Mouse (Mus musculus): ENCODE results near the gene Bet1l. TPM values are rescaled to one million over a fixed set of nuclear protein-coding genes. Genes with fewer than 3 reads are reported as not detected.

Bet1l gene
- polyA plus RNA-seq, 1 experiment from 2014 or later = 34.6 TPM

GRCm38 (mm10) chr7:140882469-140882803 is 25.1 kb upstream of the Bet1l start:
- H3K27ac ChIP-seq = peak overlapping the region; percentile 83; the same call in 1 of the 2 replicates
- under 1% methylated on average over 12 of the region's 12 CpGs for WGBS
- no peaks in the 10 kb centered on the region for H3K27me3 ChIP-seq
- no peak for ATAC-seq
- peaks cover 32% of the 10 kb centered on the region for H3K36me3 ChIP-seq (ENCODE audit: poor library complexity, severe bottlenecking)
- peak overlapping the region; percentile 82 for H3K4me3 ChIP-seq
- peak overlapping the region; percentile 73 for H3K4me2 ChIP-seq
- H3K9ac ChIP-seq = peak overlapping the region; percentile 80
- no peaks in the 10 kb centered on the region for H3K9me3 ChIP-seq (replicated peaks)
- H3K4me1 ChIP-seq = peaks cover 22% of the 10 kb centered on the region

- H3K4me2 ChIP-seq = peak within 1 kb of the TSS; percentile 73
- H3K27me3 ChIP-seq = no peaks in the 10 kb centered on the region
- H3K4me1 ChIP-seq = peaks cover 22% of the 10 kb centered on the region
- peak within 1 kb of the TSS; percentile 83 for H3K27ac ChIP-seq
- under 1% methylated on average over 58 of the region's 59 CpGs for WGBS
- peak; percentile 97 for ATAC-seq
- H3K9me3 ChIP-seq (replicated peaks) = no peaks in the 10 kb centered on the region
- H3K4me3 ChIP-seq = peak within 1 kb of the TSS; percentile 82
- peaks cover 31% of the 10 kb centered on the region for H3K36me3 ChIP-seq (ENCODE audit: poor library complexity, severe bottlenecking)
- H3K9ac ChIP-seq = peak within 1 kb of the TSS; percentile 80
Measured at GRCm38 (mm10) chr7:140881696-140882468, 24.5 kb upstream of the Bet1l start, which contains the start of the genes Psmd13 and Sirt3. Gene Psmd13, plus strand, starts transcription at chr7:140881968. Gene Sirt3, minus strand, starts transcription at chr7:140882309.

GRCm38 (mm10) chr7:140880865-140881515 is 23.6 kb upstream of the Bet1l start:
- Histone ChIP-seq H3K36me3 (ENCODE audit: poor library complexity, severe bottlenecking) (peaks cover 29% of the 10 kb centered on the region; the same call in 1 of the 2 replicates), H3K27ac (no peak overlapping the region; the same call in 1 of the 2 replicates), H3K4me3 (peak overlapping the region; percentile 82), H3K27me3 (no peaks in the 10 kb centered on the region), H3K4me1 (peaks cover 22% of the 10 kb centered on the region), H3K9ac (peak overlapping the region; percentile 80), H3K9me3 (replicated peaks) (no peaks in the 10 kb centered on the region), H3K4me2 (peak overlapping the region; percentile 73)
- no peak for ATAC-seq
- 24% methylated on average over 8 of the region's 8 CpGs for WGBS

GRCm38 (mm10) chr7:140880419-140880818 is 23.0 kb upstream of the Bet1l start:
- Histone ChIP-seq H3K36me3 (ENCODE audit: poor library complexity, severe bottlenecking) (peaks cover 33% of the 10 kb centered on the region; the same call in 1 of the 2 replicates), H3K9me3 (replicated peaks) (no peaks in the 10 kb centered on the region), H3K4me1 (peaks cover 22% of the 10 kb centered on the region), H3K27ac (no peak overlapping the region), H3K27me3 (no peaks in the 10 kb centered on the region), H3K4me2 (no peak overlapping the region), H3K9ac (0 out of 2 replicates have a peak overlapping the region, but pooled peaks have one; percentile 21), H3K4me3 (no peak overlapping the region)
- 88% methylated on average over 3 of the region's 3 CpGs for WGBS
- ATAC-seq = no peak

GRCm38 (mm10) chr7:140879355-140879754 is 22.0 kb upstream of the Bet1l start:
- H3K4me1 ChIP-seq = peaks cover 22% of the 10 kb centered on the region
- no peaks in the 10 kb centered on the region for H3K27me3 ChIP-seq
- H3K9ac ChIP-seq = no peak overlapping the region
- H3K9me3 ChIP-seq (replicated peaks) = no peaks in the 10 kb centered on the region
- no peak overlapping the region for H3K4me3 ChIP-seq
- H3K4me2 ChIP-seq = no peak overlapping the region
- no peak for ATAC-seq
- 89% methylated on average over 7 of the region's 7 CpGs for WGBS
- no peak overlapping the region for H3K27ac ChIP-seq
- peaks cover 35% of the 10 kb centered on the region for H3K36me3 ChIP-seq (ENCODE audit: poor library complexity, severe bottlenecking)

GRCm38 (mm10) chr7:140877364-140877763 is 20.0 kb upstream of the Bet1l start:
- no peak overlapping the region for H3K27ac ChIP-seq
- no peak overlapping the region for H3K4me2 ChIP-seq
- H3K36me3 ChIP-seq (ENCODE audit: poor library complexity, severe bottlenecking) = peaks cover 33% of the 10 kb centered on the region
- H3K4me3 ChIP-seq = no peak overlapping the region
- no peak for ATAC-seq
- H3K27me3 ChIP-seq = no peaks in the 10 kb centered on the region
- H3K9ac ChIP-seq = no peak overlapping the region
- 89% methylated on average over 6 of the region's 6 CpGs for WGBS
- no peaks in the 10 kb centered on the region for H3K9me3 ChIP-seq (replicated peaks)
- peaks cover 7% of the 10 kb centered on the region for H3K4me1 ChIP-seq

GRCm38 (mm10) chr7:140874224-140874623 is 16.8 kb upstream of the Bet1l start:
- Histone ChIP-seq H3K9ac (no peak overlapping the region), H3K4me3 (no peak overlapping the region), H3K36me3 (ENCODE audit: poor library complexity, severe bottlenecking) (peaks cover 38% of the 10 kb centered on the region), H3K27me3 (no peaks in the 10 kb centered on the region), H3K4me2 (no peak overlapping the region), H3K4me1 (no peaks in the 10 kb centered on the region), H3K9me3 (replicated peaks) (no peaks in the 10 kb centered on the region), H3K27ac (no peak overlapping the region)
- WGBS = 89% methylated on average over 4 of the region's 4 CpGs
- ATAC-seq = no peak

- H3K4me3 ChIP-seq = no peak overlapping the region
- no peak overlapping the region for H3K9ac ChIP-seq
- H3K27me3 ChIP-seq = no peaks in the 10 kb centered on the region
- no peaks in the 10 kb centered on the region for H3K4me1 ChIP-seq
- 89% methylated on average over 12 of the region's 12 CpGs for WGBS
- no peak overlapping the region for H3K4me2 ChIP-seq
- H3K27ac ChIP-seq = no peak overlapping the region; the same call in 1 of the 2 replicates
- H3K9me3 ChIP-seq (replicated peaks) = no peaks in the 10 kb centered on the region
- ATAC-seq = no peak
- peaks cover 65% of the 10 kb centered on the region for H3K36me3 ChIP-seq (ENCODE audit: poor library complexity, severe bottlenecking)
Measured at GRCm38 (mm10) chr7:140864761-140865160, 7.4 kb upstream of the Bet1l start.

GRCm38 (mm10) chr7:140860728-140861127 is 3.4 kb upstream of the Bet1l start:
- Histone ChIP-seq H3K27me3 (no peaks in the 10 kb centered on the region), H3K9ac (no peak overlapping the region), H3K27ac (no peak overlapping the region), H3K9me3 (replicated peaks) (no peaks in the 10 kb centered on the region), H3K4me2 (no peak overlapping the region), H3K36me3 (ENCODE audit: poor library complexity, severe bottlenecking) (peaks cover 69% of the 10 kb centered on the region), H3K4me3 (no peak overlapping the region), H3K4me1 (peaks cover 21% of the 10 kb centered on the region)
- 88% methylated on average over 5 of the region's 5 CpGs for WGBS
- ATAC-seq = no peak

- H3K4me2 ChIP-seq = no peak overlapping the region
- ATAC-seq = no peak
- H3K27me3 ChIP-seq = no peaks in the 10 kb centered on the region
- H3K4me1 ChIP-seq = peaks cover 29% of the 10 kb centered on the region
- no peak overlapping the region for H3K4me3 ChIP-seq
- H3K9me3 ChIP-seq (replicated peaks) = no peaks in the 10 kb centered on the region
- no peak overlapping the region for H3K27ac ChIP-seq
- WGBS = 81% methylated on average over 6 of the region's 6 CpGs
- peak overlapping the region; percentile 13; the same call in 1 of the 2 replicates for H3K9ac ChIP-seq
- peaks cover 66% of the 10 kb centered on the region for H3K36me3 ChIP-seq (ENCODE audit: poor library complexity, severe bottlenecking)
Measured at GRCm38 (mm10) chr7:140859997-140860396, 2.6 kb upstream of the Bet1l start.

GRCm38 (mm10) chr7:140858746-140859145 is 1.4 kb upstream of the Bet1l start:
- WGBS = 98% methylated on average over 8 of the region's 8 CpGs
- Histone ChIP-seq H3K9ac (peak overlapping the region; percentile 92), H3K4me2 (peak overlapping the region; percentile 99), H3K36me3 (ENCODE audit: poor library complexity, severe bottlenecking) (peaks cover 66% of the 10 kb centered on the region), H3K27me3 (no peaks in the 10 kb centered on the region), H3K9me3 (replicated peaks) (no peaks in the 10 kb centered on the region), H3K4me1 (peaks cover 32% of the 10 kb centered on the region), H3K27ac (no peak overlapping the region), H3K4me3 (peak overlapping the region; percentile 84; the same call in 1 of the 2 replicates)
- no peak for ATAC-seq

Data from forebrain, embryonic 13.5 days (tissue).